Mouse (Mus musculus): ENCODE results near the gene Slc48a1.

DNA sequence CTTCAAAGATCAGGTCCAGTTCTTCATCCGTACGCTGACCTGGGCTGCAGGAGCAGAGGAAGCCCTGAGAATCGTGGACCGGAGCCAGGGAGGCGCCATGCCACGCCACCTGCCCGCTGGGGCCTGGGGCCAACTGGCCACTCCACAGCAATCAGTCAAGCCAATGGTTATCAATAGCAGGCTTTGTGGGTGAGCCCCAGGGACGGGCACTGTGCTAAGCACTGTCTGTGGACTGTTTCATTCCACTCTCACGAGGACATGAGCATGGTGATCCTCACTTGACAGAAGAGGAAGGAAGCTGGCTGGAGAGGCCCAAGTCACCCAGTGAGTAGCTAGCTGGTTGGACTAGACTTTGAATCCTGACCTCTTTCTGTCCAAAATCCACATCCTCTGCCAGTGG, 18.3 kb upstream of the Slc48a1 start:
- TF ChIP-seq CTCF (IDR thresholded peaks at IDR 0.05; ENCODE audit: extremely low read depth, insufficient read length, insufficient replicate concordance, low read depth, low read length), result no peak
- TF ChIP-seq POLR2A (IDR thresholded peaks at IDR 0.05; ENCODE audit: low read depth, low read length), result no peak

All from small intestine, adult 2 months (tissue).